Mouse (Mus musculus): ENCODE results near the gene Smim20.

DNA sequence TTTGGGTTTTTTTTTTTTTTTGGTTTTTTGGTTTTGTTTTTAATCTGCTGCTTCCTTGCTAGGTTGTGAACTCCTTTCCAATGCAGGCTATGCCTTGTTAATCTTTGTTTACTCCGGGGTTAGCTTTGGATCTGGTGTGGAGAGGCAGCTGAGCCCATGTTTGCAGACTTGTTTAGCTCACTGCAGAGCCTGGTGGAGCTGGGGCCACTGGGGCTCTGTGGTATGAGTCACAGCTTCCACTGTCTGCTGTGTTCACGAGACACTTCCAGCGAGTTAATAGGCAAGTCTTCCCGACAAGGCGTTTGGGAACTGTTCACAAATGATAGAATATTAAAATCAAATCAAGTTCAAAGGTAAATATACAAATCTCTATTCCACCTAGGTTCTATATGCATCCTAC lies 30.7 kb upstream of the Smim20 start:
- TF ChIP-seq CTCF (IDR thresholded peaks at IDR 0.05; ENCODE audit: extremely low read depth, insufficient read depth, insufficient read length, insufficient replicate concordance): no peak
- no peak for TF ChIP-seq POLR2A (IDR thresholded peaks at IDR 0.05; ENCODE audit: low read depth, low read length)

All from spleen, adult 2 months (tissue).